Mouse (Mus musculus) forebrain, embryonic 11.5 days (tissue): ENCODE data around the gene Inpp4b. TPM values are rescaled to one million over a fixed set of nuclear protein-coding genes. Genes with fewer than 3 reads are reported as not detected.

Experiments
- ATAC-seq: fragments of 200-750 bp; cut with Nextera tagmentation; replicated peaks from 2 replicates; pipeline ENCODE4 v1.8.0; 2017; ENCODE audit warnings: moderate TSS enrichment; ENCODE audit not compliant: low FRiP score
- DNase-seq: peaks from one replicate; pipeline ENCODE4 v3.0.0-alpha.2; 2017; ENCODE audit warnings: low spot score
- H3K27ac ChIP-seq: fragments of 300-500 bp; sonication (generic); 2 replicates; pipeline ENCODE4 v1.5.1; 2014; ENCODE audit warnings: low read depth, low read length
- H3K27me3 ChIP-seq: fragments of 300-500 bp; sonication (generic); 2 replicates; pipeline ENCODE4 v1.6.1; 2014; ENCODE audit warnings: mild to moderate bottlenecking, low read length, mixed read lengths; ENCODE audit not compliant: control insufficient read depth, insufficient read depth
- H3K36me3 ChIP-seq: fragments of 300-500 bp; sonication (generic); 2 replicates; pipeline ENCODE4 v1.6.1; 2014; ENCODE audit warnings: mild to moderate bottlenecking, low read length, moderate library complexity, mixed read lengths; ENCODE audit not compliant: control insufficient read depth, insufficient read depth
- H3K4me1 ChIP-seq: fragments of 300-500 bp; sonication (generic); replicated peaks from 2 replicates; pipeline ENCODE4 v1.6.1; 2014; ENCODE audit warnings: low read length, mixed read lengths; ENCODE audit not compliant: control insufficient read depth, insufficient read depth
- H3K4me2 ChIP-seq: fragments of 300-500 bp; sonication (generic); 2 replicates; pipeline ENCODE4 v1.6.1; 2014; ENCODE audit warnings: low read depth, mild to moderate bottlenecking, low read length, moderate library complexity, mixed read lengths; ENCODE audit not compliant: severe bottlenecking
- H3K4me3 ChIP-seq: fragments of 300-500 bp; sonication (generic); 2 replicates; pipeline ENCODE4 v1.5.1; 2014; ENCODE audit warnings: low read depth, low read length
- H3K9ac ChIP-seq: fragments of 300-500 bp; sonication (generic); 2 replicates; pipeline ENCODE4 v1.6.1; 2014; ENCODE audit warnings: low read length
- H3K9me3 ChIP-seq: fragments of 300-500 bp; sonication (generic); 2 replicates; pipeline ENCODE4 v1.6.1; 2016; ENCODE audit warnings: low read length, mixed read lengths; ENCODE audit not compliant: control insufficient read depth
- WGBS: fragments of 180-500 bp; shearing (Covaris S2); extraction: QIAGEN DNeasy Blood & Tissue Kit; methylation state at CpG from one replicate; pipeline ENCODE4 v1.1.7; 2014; 5-methylcytosine and 5-hydroxymethylcytosine counted together
- polyA plus RNA-seq: library from polyadenylated mRNA; unstranded; fragments of >200 nt; fragmentation: Nextera tagmentation; extraction: Ambion mirVana; gene quantifications from 2 replicates; pipeline ENCODE4 v1.2.1, GENCODE M21; 2014

Gene Inpp4b
- polyA plus RNA-seq, 1 experiment from 2014 or later, result 3.3 TPM

GRCm38 (mm10) chr8:81609064-81609463 is 266.7 kb downstream of the Inpp4b start:
- DNase-seq (no peak), ATAC-seq (no peak)
- Histone ChIP-seq H3K9ac (no peak overlapping the region), H3K9me3 (no peaks in the 10 kb centered on the region), H3K4me2 (no peak overlapping the region), H3K27me3 (no peaks in the 10 kb centered on the region), H3K4me1 (no peaks in the 10 kb centered on the region), H3K4me3 (no peak overlapping the region), H3K36me3 (no peaks in the 10 kb centered on the region), H3K27ac (no peak overlapping the region)
- WGBS, result 79% methylated on average over 4 of the region's 4 CpGs

DNA sequence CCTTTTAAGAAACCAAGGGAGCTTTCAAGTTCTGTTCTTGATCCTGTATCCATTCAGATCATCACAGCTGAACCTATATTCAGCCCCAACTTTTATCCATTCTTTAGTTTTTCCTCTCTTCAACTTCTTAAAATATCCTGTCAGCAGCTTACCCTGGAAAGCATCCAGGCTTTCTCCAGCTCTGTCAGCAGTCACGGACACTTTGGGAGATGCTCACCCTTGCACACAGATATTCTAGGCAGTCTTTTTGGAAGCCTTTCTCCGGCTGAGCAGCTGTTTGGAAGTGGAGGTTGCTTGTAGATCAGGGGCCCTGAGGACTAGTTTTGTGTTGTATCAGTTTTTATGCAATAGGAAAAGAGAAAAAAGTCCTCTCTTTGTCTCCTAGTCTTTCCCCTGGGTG is 270.3 kb downstream of the Inpp4b start:
- H3K4me2 ChIP-seq, result no peak overlapping the region
- H3K9ac ChIP-seq, result no peak overlapping the region
- no peak overlapping the region for H3K27ac ChIP-seq
- H3K9me3 ChIP-seq, result no peaks in the 10 kb centered on the region
- no peaks in the 10 kb centered on the region for H3K36me3 ChIP-seq
- ATAC-seq, result no peak
- 75% methylated on average over 2 of the region's 2 CpGs for WGBS
- DNase-seq, result no peak
- no peaks in the 10 kb centered on the region for H3K4me1 ChIP-seq
- H3K4me3 ChIP-seq, result no peak overlapping the region
- no peaks in the 10 kb centered on the region for H3K27me3 ChIP-seq

- Histone ChIP-seq H3K4me2 (no peak overlapping the region), H3K27ac (no peak overlapping the region), H3K4me1 (no peaks in the 10 kb centered on the region), H3K36me3 (no peaks in the 10 kb centered on the region), H3K9me3 (no peaks in the 10 kb centered on the region), H3K9ac (no peak overlapping the region), H3K27me3 (no peaks in the 10 kb centered on the region), H3K4me3 (no peak overlapping the region)
- no peak for DNase-seq
- no peak for ATAC-seq
- 81% methylated on average over 1 of the region's 1 CpGs for WGBS
Measured at GRCm38 (mm10) chr8:81614135-81614534, 271.8 kb downstream of the Inpp4b start.

- 95% methylated on average over 2 of the region's 2 CpGs for whole genome bisulfite sequencing
- Histone ChIP-seq H3K27me3 (no peaks in the 10 kb centered on the region), H3K4me2 (no peak overlapping the region), H3K4me3 (no peak overlapping the region), H3K36me3 (no peaks in the 10 kb centered on the region), H3K9ac (no peak overlapping the region), H3K27ac (no peak overlapping the region), H3K4me1 (no peaks in the 10 kb centered on the region), H3K9me3 (no peaks in the 10 kb centered on the region)
- no peak for DNase-seq
- ATAC-seq, result no peak
Measured at GRCm38 (mm10) chr8:81614605-81615004, 272.2 kb downstream of the Inpp4b start.

DNA sequence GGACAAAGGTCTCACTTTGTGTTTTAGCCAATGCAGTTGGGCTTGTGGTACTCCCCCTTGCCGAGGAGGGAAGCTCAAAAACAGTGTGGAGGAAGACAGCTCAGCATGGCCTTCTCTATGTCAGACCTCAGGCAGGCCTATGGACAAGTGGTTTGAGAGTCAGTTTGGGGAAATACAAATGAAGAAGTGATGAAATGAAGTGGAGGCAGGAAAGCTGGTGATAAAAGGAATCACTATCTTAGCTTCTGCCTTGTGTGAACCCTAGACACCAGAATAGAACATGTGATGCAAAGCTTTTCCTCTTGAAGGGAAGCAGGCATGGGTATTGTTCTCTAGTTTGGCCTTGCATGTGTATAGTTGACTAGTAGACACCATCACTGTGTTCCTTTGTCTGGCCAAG is 273.2 kb downstream of the Inpp4b start:
- no peak overlapping the region for H3K4me2 ChIP-seq
- 78% methylated on average over 1 of the region's 1 CpGs for WGBS
- H3K9me3 ChIP-seq, result no peaks in the 10 kb centered on the region

GRCm38 (mm10) chr8:81618918-81619317 is 276.6 kb downstream of the Inpp4b start:
- no peaks in the 10 kb centered on the region for H3K27me3 ChIP-seq
- no peak for ATAC-seq
- no peak for DNase-seq
- 97% methylated on average over 3 of the region's 3 CpGs for WGBS
- H3K36me3 ChIP-seq, result no peaks in the 10 kb centered on the region
- H3K4me3 ChIP-seq, result no peak overlapping the region
- H3K27ac ChIP-seq, result no peak overlapping the region
- H3K4me2 ChIP-seq, result no peak overlapping the region
- H3K9me3 ChIP-seq, result no peaks in the 10 kb centered on the region
- no peaks in the 10 kb centered on the region for H3K4me1 ChIP-seq
- no peak overlapping the region for H3K9ac ChIP-seq

More for the DNA sequence above, 273.2 kb downstream of the Inpp4b start:
- no peaks in the 10 kb centered on the region for H3K4me1 ChIP-seq
- DNase-seq, result no peak
- no peak overlapping the region for H3K27ac ChIP-seq
- H3K9ac ChIP-seq, result no peak overlapping the region
- no peaks in the 10 kb centered on the region for H3K27me3 ChIP-seq
- no peak for ATAC-seq
- H3K4me3 ChIP-seq, result no peak overlapping the region
- no peaks in the 10 kb centered on the region for H3K36me3 ChIP-seq

DNA sequence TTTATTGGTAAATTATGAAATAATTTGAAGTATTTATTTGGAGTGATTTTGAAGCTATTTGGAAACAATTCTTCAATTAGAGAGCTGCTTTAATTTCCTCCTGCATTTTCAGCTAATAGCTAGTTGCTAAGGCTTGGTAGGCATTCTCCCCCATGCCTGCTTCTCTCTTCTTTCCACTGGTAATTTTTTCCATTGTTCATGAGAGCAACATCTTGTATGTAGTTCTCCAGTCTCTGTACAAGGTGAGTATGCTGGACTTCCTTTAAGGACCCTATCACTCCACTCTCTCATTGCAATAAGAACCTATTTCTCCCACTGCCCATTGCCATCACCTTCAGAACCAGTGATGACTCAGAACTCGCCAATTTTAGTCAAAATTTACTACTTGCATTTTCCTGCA is 292.7 kb downstream of the Inpp4b start:
- no peaks in the 10 kb centered on the region for H3K36me3 ChIP-seq
- H3K27ac ChIP-seq, result no peak overlapping the region
- ATAC-seq (no peak), DNase-seq (no peak)
- no peak overlapping the region for H3K9ac ChIP-seq
- no peak overlapping the region for H3K4me2 ChIP-seq
- no peaks in the 10 kb centered on the region for H3K4me1 ChIP-seq
- H3K4me3 ChIP-seq, result no peak overlapping the region
- H3K27me3 ChIP-seq, result no peaks in the 10 kb centered on the region
- WGBS, result 83% methylated on average over 1 of the region's 1 CpGs
- no peaks in the 10 kb centered on the region for H3K9me3 ChIP-seq

GRCm38 (mm10) chr8:81635912-81636583 is 293.7 kb downstream of the Inpp4b start:
- Histone ChIP-seq H3K27me3 (no peaks in the 10 kb centered on the region), H3K4me1 (no peaks in the 10 kb centered on the region), H3K27ac (no peak overlapping the region), H3K4me3 (no peak overlapping the region), H3K4me2 (no peak overlapping the region), H3K9me3 (no peaks in the 10 kb centered on the region), H3K9ac (no peak overlapping the region), H3K36me3 (no peaks in the 10 kb centered on the region)
- no peak for DNase-seq
- ATAC-seq, result no peak
- WGBS, result 93% methylated on average over 2 of the region's 2 CpGs

DNA sequence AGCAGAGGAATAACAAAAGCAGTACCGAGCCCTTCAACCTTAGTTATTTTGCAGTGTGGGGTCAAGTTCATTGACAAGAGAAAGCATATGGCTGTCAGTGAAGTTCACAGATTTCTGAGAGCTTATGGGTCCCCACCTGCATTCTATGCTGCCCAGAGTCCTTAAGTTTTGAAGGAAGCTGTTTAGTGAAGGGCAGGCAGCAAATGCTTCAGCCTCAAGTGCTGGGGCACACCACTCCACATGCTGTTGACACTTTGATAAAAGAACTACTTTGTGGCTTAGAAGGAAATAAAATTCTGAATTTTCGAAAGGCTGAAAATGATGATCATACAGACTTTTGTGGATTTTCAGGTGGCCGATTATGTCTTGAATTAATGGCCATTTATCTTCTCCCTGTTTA is 296.1 kb downstream of the Inpp4b start:
- H3K36me3 ChIP-seq, result no peaks in the 10 kb centered on the region
- H3K4me1 ChIP-seq, result no peaks in the 10 kb centered on the region
- no peak overlapping the region for H3K4me3 ChIP-seq
- ATAC-seq (no peak), DNase-seq (no peak)
- H3K4me2 ChIP-seq, result no peak overlapping the region
- no peaks in the 10 kb centered on the region for H3K9me3 ChIP-seq
- no peak overlapping the region for H3K9ac ChIP-seq
- H3K27me3 ChIP-seq, result no peaks in the 10 kb centered on the region
- WGBS, result 87% methylated on average over 3 of the region's 3 CpGs
- no peak overlapping the region for H3K27ac ChIP-seq
